Mouse (Mus musculus) liver, postnatal 0 days (tissue): ENCODE results near the gene Gm20532.

Experiments used
- CTCF ChIP-seq: sonication (generic); IDR thresholded peaks from 2 replicates; pipeline ENCODE4 v1.5.1; 2016; ENCODE audit warnings: antibody characterized with exemption, low read depth
- EP300 ChIP-seq: IDR thresholded peaks from 2 replicates; pipeline ENCODE4 v1.6.1; 2016; ENCODE audit warnings: antibody characterized with exemption, low read depth, mild to moderate bottlenecking

- TF ChIP-seq EP300: no peak
- TF ChIP-seq CTCF: no peak
These were observed 20.1 kb downstream of the Gm20532 start for GRCm38 (mm10) chr2:26606579-26606978.
